Mouse (Mus musculus): ENCODE results near the gene Nfic. TPM values are rescaled to one million over a fixed set of nuclear protein-coding genes. Genes with fewer than 3 reads are reported as not detected.

The Nfic gene
- polyA plus RNA-seq, 1 experiment from 2014 or later = 106 TPM

GRCm38 (mm10) chr10:81417227-81418215 is 37.9 kb downstream of the Nfic start:
- Histone ChIP-seq H3K4me1 (replicated peaks; ENCODE audit: control insufficient read depth, insufficient read depth, low read length) (peaks cover 64% of the 10 kb centered on the region), H3K27me3 (ENCODE audit: control insufficient read depth, insufficient read depth, low read depth, low read length) (no peaks in the 10 kb centered on the region), H3K9ac (ENCODE audit: low read length) (peak overlapping the region; percentile 65), H3K36me3 (ENCODE audit: control insufficient read depth, insufficient read depth, low read length) (peaks cover 7% of the 10 kb centered on the region), H3K9me3 (ENCODE audit: control insufficient read depth, low read length) (no peaks in the 10 kb centered on the region), H3K4me3 (ENCODE audit: low read length) (peak overlapping the region; percentile 38), H3K4me2 (ENCODE audit: low read depth, low read length) (peak overlapping the region; percentile 70), H3K27ac (ENCODE audit: low read length) (peak overlapping the region; percentile 94)
- WGBS = 49% methylated on average over 12 of the region's 12 CpGs
- no peak for ATAC-seq (ENCODE audit: low read depth)

GRCm38 (mm10) chr10:81416581-81417226 is 38.7 kb downstream of the Nfic start:
- peak overlapping the region; percentile 38 for H3K4me3 ChIP-seq (ENCODE audit: low read length)
- peak; percentile 62 for ATAC-seq (ENCODE audit: low read depth)
- WGBS = 2% methylated on average over 26 of the region's 26 CpGs
- H3K9ac ChIP-seq (ENCODE audit: low read length) = peak overlapping the region; percentile 65
- no peaks in the 10 kb centered on the region for H3K9me3 ChIP-seq (ENCODE audit: control insufficient read depth, low read length)
- H3K36me3 ChIP-seq (ENCODE audit: control insufficient read depth, insufficient read depth, low read length) = peaks cover 7% of the 10 kb centered on the region
- peaks cover 73% of the 10 kb centered on the region for H3K4me1 ChIP-seq (replicated peaks; ENCODE audit: control insufficient read depth, insufficient read depth, low read length)
- H3K4me2 ChIP-seq (ENCODE audit: low read depth, low read length) = peak overlapping the region; percentile 70
- H3K27me3 ChIP-seq (ENCODE audit: control insufficient read depth, insufficient read depth, low read depth, low read length) = no peaks in the 10 kb centered on the region
- peak overlapping the region; percentile 94 for H3K27ac ChIP-seq (ENCODE audit: low read length)

GRCm38 (mm10) chr10:81415549-81416310 is 39.7 kb downstream of the Nfic start:
- no peaks in the 10 kb centered on the region for H3K27me3 ChIP-seq (ENCODE audit: control insufficient read depth, insufficient read depth, low read depth, low read length)
- no peak for ATAC-seq (ENCODE audit: low read depth)
- peak overlapping the region; percentile 94 for H3K27ac ChIP-seq (ENCODE audit: low read length)
- H3K4me2 ChIP-seq (ENCODE audit: low read depth, low read length) = no peak overlapping the region
- H3K36me3 ChIP-seq (ENCODE audit: control insufficient read depth, insufficient read depth, low read length) = peaks cover 7% of the 10 kb centered on the region
- no peak overlapping the region for H3K4me3 ChIP-seq (ENCODE audit: low read length)
- H3K9ac ChIP-seq (ENCODE audit: low read length) = 0 out of 2 replicates have a peak overlapping the region, but pooled peaks have one; percentile 18
- H3K4me1 ChIP-seq (replicated peaks; ENCODE audit: control insufficient read depth, insufficient read depth, low read length) = peaks cover 82% of the 10 kb centered on the region
- 59% methylated on average over 17 of the region's 17 CpGs for WGBS
- no peaks in the 10 kb centered on the region for H3K9me3 ChIP-seq (ENCODE audit: control insufficient read depth, low read length)

GRCm38 (mm10) chr10:81415146-81415545 is 40.3 kb downstream of the Nfic start:
- H3K4me1 ChIP-seq (replicated peaks; ENCODE audit: control insufficient read depth, insufficient read depth, low read length) = peaks cover 86% of the 10 kb centered on the region
- no peak overlapping the region for H3K4me2 ChIP-seq (ENCODE audit: low read depth, low read length)
- H3K9ac ChIP-seq (ENCODE audit: low read length) = peak overlapping the region; percentile 18; the same call in 1 of the 2 replicates
- 75% methylated on average over 5 of the region's 5 CpGs for WGBS
- H3K9me3 ChIP-seq (ENCODE audit: control insufficient read depth, low read length) = no peaks in the 10 kb centered on the region
- ATAC-seq (ENCODE audit: low read depth) = no peak
- no peak overlapping the region for H3K4me3 ChIP-seq (ENCODE audit: low read length)
- H3K27ac ChIP-seq (ENCODE audit: low read length) = peak overlapping the region; percentile 94; the same call in 1 of the 2 replicates
- H3K27me3 ChIP-seq (ENCODE audit: control insufficient read depth, insufficient read depth, low read depth, low read length) = no peaks in the 10 kb centered on the region
- H3K36me3 ChIP-seq (ENCODE audit: control insufficient read depth, insufficient read depth, low read length) = peaks cover 5% of the 10 kb centered on the region

- Histone ChIP-seq H3K4me2 (ENCODE audit: low read depth, low read length) (no peak overlapping the region; the same call in 1 of the 2 replicates), H3K9ac (ENCODE audit: low read length) (no peak overlapping the region; the same call in 1 of the 2 replicates), H3K9me3 (ENCODE audit: control insufficient read depth, low read length) (no peaks in the 10 kb centered on the region)
Observed at GRCm38 (mm10) chr10:81414682-81415081, 40.8 kb downstream of the Nfic start.

GRCm38 (mm10) chr10:81413310-81414261 is 41.8 kb downstream of the Nfic start:
- Histone ChIP-seq H3K36me3 (ENCODE audit: control insufficient read depth, insufficient read depth, low read length) (no peaks in the 10 kb centered on the region), H3K27me3 (ENCODE audit: control insufficient read depth, insufficient read depth, low read depth, low read length) (no peaks in the 10 kb centered on the region), H3K4me3 (ENCODE audit: low read length) (peak overlapping the region; percentile 30), H3K27ac (ENCODE audit: low read length) (peak overlapping the region; percentile 81), H3K4me2 (ENCODE audit: low read depth, low read length) (peak overlapping the region; percentile 52), H3K9me3 (ENCODE audit: control insufficient read depth, low read length) (no peaks in the 10 kb centered on the region), H3K4me1 (replicated peaks; ENCODE audit: control insufficient read depth, insufficient read depth, low read length) (peaks cover 90% of the 10 kb centered on the region), H3K9ac (ENCODE audit: low read length) (peak overlapping the region; percentile 54)
- ATAC-seq (ENCODE audit: low read depth) = peak; percentile 42
- WGBS = 25% methylated on average over 26 of the region's 26 CpGs

More at GRCm38 (mm10) chr10:81414682-81415081, 40.8 kb downstream of the Nfic start:
- no peaks in the 10 kb centered on the region for H3K27me3 ChIP-seq (ENCODE audit: control insufficient read depth, insufficient read depth, low read depth, low read length)
- no peak for ATAC-seq (ENCODE audit: low read depth)
- H3K4me3 ChIP-seq (ENCODE audit: low read length) = no peak overlapping the region
- H3K27ac ChIP-seq (ENCODE audit: low read length) = peak overlapping the region; percentile 81; the same call in 1 of the 2 replicates
- peaks cover under 1% of the 10 kb centered on the region; the same call in 1 of the 2 replicates for H3K36me3 ChIP-seq (ENCODE audit: control insufficient read depth, insufficient read depth, low read length)
- H3K4me1 ChIP-seq (replicated peaks; ENCODE audit: control insufficient read depth, insufficient read depth, low read length) = peaks cover 87% of the 10 kb centered on the region

GRCm38 (mm10) chr10:81412586-81413309 is 42.7 kb downstream of the Nfic start:
- H3K9ac ChIP-seq (ENCODE audit: low read length) = peak overlapping the region; percentile 42
- H3K4me2 ChIP-seq (ENCODE audit: low read depth, low read length) = 0 out of 2 replicates have a peak overlapping the region, but pooled peaks have one; percentile 52
- 0 out of 2 replicates have a peak, but pooled peaks cover 2% of the 10 kb centered on the region for H3K36me3 ChIP-seq (ENCODE audit: control insufficient read depth, insufficient read depth, low read length)
- H3K4me3 ChIP-seq (ENCODE audit: low read length) = no peak overlapping the region
- no peaks in the 10 kb centered on the region for H3K9me3 ChIP-seq (ENCODE audit: control insufficient read depth, low read length)
- no peak for ATAC-seq (ENCODE audit: low read depth)
- peak overlapping the region; percentile 97 for H3K27ac ChIP-seq (ENCODE audit: low read length)
- no peaks in the 10 kb centered on the region for H3K27me3 ChIP-seq (ENCODE audit: control insufficient read depth, insufficient read depth, low read depth, low read length)
- H3K4me1 ChIP-seq (replicated peaks; ENCODE audit: control insufficient read depth, insufficient read depth, low read length) = peaks cover 92% of the 10 kb centered on the region
- 59% methylated on average over 16 of the region's 16 CpGs for WGBS
